Mouse (Mus musculus): ENCODE results near the gene Slc1a7. TPM values are rescaled to one million over a fixed set of nuclear protein-coding genes. Genes with fewer than 3 reads are reported as not detected.

The Slc1a7 gene
- polyA plus RNA-seq, 1 experiment = 0.22 TPM

- H3K4me3 ChIP-seq = no peak overlapping the region
- no peaks in the 10 kb centered on the region for H3K79me2 ChIP-seq (ENCODE audit: control insufficient read depth, insufficient read depth)
- H3K27me3 ChIP-seq (ENCODE audit: control insufficient read depth, insufficient read depth, insufficient read length) = peaks cover 20% of the 10 kb centered on the region
- no peak overlapping the region for H3ac ChIP-seq (ENCODE audit: control insufficient read depth, insufficient read length)
- no peak for TF ChIP-seq TCF3 (IDR thresholded peaks at IDR 0.05; ENCODE audit: insufficient read length, low read depth)
- TF ChIP-seq MYOG (IDR thresholded peaks at IDR 0.05; ENCODE audit: control insufficient read depth in 1 of 3, insufficient read depth in 1 of 3, insufficient read length in 2 of 3, low read depth in 2 of 3) = no peak
- no peak for TF ChIP-seq REST (IDR thresholded peaks at IDR 0.05; ENCODE audit: insufficient read depth, insufficient read length)
- TF ChIP-seq USF1 (IDR thresholded peaks at IDR 0.05; ENCODE audit: low read depth) = no peak
- no peak for TF ChIP-seq MAX (IDR thresholded peaks at IDR 0.05; ENCODE audit: low read depth)
- TF ChIP-seq POLR2A (IDR thresholded peaks at IDR 0.05; ENCODE audit: insufficient read length, low read depth) = no peak
- no peak for TF ChIP-seq E2F4 (IDR thresholded peaks at IDR 0.05; ENCODE audit: insufficient read depth)
- no peak for TF ChIP-seq MYOD1 (IDR thresholded peaks at IDR 0.05; ENCODE audit: control insufficient read depth in 1 of 3, insufficient read length in 2 of 3, low read depth in 2 of 3)
- H3K36me3 ChIP-seq (ENCODE audit: control insufficient read depth, insufficient read depth) = no peaks in the 10 kb centered on the region
- H3K4me2 ChIP-seq (ENCODE audit: low read depth) = no peak overlapping the region
Measured at GRCm38 (mm10) chr4:108026193-108026592, 58.1 kb downstream of the Slc1a7 start.

- H3ac ChIP-seq (ENCODE audit: control insufficient read depth, insufficient read length) = no peak overlapping the region
- TF ChIP-seq USF1 (IDR thresholded peaks at IDR 0.05; ENCODE audit: low read depth) (no peak), TCF3 (IDR thresholded peaks at IDR 0.05; ENCODE audit: insufficient read length, low read depth) (no peak), MYOD1 (IDR thresholded peaks at IDR 0.05; ENCODE audit: control insufficient read depth in 1 of 3, insufficient read length in 2 of 3, low read depth in 2 of 3) (no peak), POLR2AphosphoS2 (IDR thresholded peaks at IDR 0.05; ENCODE audit: insufficient read length, low read depth) (no peak)
- peaks cover 32% of the 10 kb centered on the region for H3K27me3 ChIP-seq (ENCODE audit: control insufficient read depth, insufficient read depth, insufficient read length)
- H3K36me3 ChIP-seq (ENCODE audit: control insufficient read depth, insufficient read depth) = no peaks in the 10 kb centered on the region
- H3K4me3 ChIP-seq = no peak overlapping the region
- peak overlapping the region; percentile 69 for H3K4me2 ChIP-seq (ENCODE audit: low read depth)
- no peaks in the 10 kb centered on the region for H3K79me2 ChIP-seq (ENCODE audit: control insufficient read depth, insufficient read depth)
Measured at GRCm38 (mm10) chr4:108030888-108031501, 62.9 kb downstream of the Slc1a7 start.

- peaks cover 32% of the 10 kb centered on the region for H3K27me3 ChIP-seq (ENCODE audit: control insufficient read depth, insufficient read depth, insufficient read length)
- no peak overlapping the region for H3K4me3 ChIP-seq
Measured at GRCm38 (mm10) chr4:108031502-108032351, 63.6 kb downstream of the Slc1a7 start.

DNA sequence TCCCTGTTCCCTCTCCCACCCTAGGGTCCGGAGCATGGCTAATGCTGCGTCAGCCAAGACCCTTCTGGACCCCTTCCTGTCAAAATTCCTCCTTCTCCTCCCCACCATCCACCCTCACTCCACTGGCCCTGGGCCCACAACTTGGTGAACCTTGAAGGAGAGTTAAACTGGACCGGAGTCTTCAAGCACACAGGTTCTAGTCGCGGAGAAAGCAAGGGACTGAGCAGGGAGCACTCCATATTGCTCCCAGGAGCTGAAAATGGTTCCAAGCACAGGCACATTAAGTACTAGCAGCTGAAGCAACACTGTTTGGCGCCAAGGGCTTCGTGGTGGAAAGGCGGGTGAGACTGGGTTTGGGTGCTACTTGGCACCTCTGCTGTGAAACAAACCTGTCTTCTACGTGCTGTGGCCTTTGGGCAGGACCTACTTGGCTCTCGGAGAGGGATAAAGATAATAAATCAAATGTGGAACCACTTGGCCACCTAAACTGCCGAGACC lies 64.3 kb downstream of the Slc1a7 start:
- Histone ChIP-seq H3K79me2 (ENCODE audit: control insufficient read depth, insufficient read depth) (no peaks in the 10 kb centered on the region), H3K27me3 (ENCODE audit: control insufficient read depth, insufficient read depth, insufficient read length) (peaks cover 32% of the 10 kb centered on the region), H3K36me3 (ENCODE audit: control insufficient read depth, insufficient read depth) (no peaks in the 10 kb centered on the region), H3K4me2 (ENCODE audit: low read depth) (peak overlapping the region; percentile 69), H3ac (ENCODE audit: control insufficient read depth, insufficient read length) (no peak overlapping the region), H3K4me3 (no peak overlapping the region)
- TF ChIP-seq MYOG (IDR thresholded peaks at IDR 0.05; ENCODE audit: control insufficient read depth in 1 of 3, insufficient read depth in 1 of 3, insufficient read length in 2 of 3, low read depth in 2 of 3) (no peak), MYOD1 (IDR thresholded peaks at IDR 0.05; ENCODE audit: control insufficient read depth in 1 of 3, insufficient read length in 2 of 3, low read depth in 2 of 3) (peak in 1 of 3 experiments; percentile 22)

More at GRCm38 (mm10) chr4:108031502-108032351, 63.6 kb downstream of the Slc1a7 start:
- no peaks in the 10 kb centered on the region for H3K79me2 ChIP-seq (ENCODE audit: control insufficient read depth, insufficient read depth)
- H3K4me2 ChIP-seq (ENCODE audit: low read depth) = peak overlapping the region; percentile 69
- TF ChIP-seq USF1 (IDR thresholded peaks at IDR 0.05; ENCODE audit: low read depth) (no peak), MYOG (IDR thresholded peaks at IDR 0.05; ENCODE audit: control insufficient read depth in 1 of 3, insufficient read depth in 1 of 3, insufficient read length in 2 of 3, low read depth in 2 of 3) (no peak), CEBPB (IDR thresholded peaks at IDR 0.05; ENCODE audit: insufficient read depth, poor library complexity, severe bottlenecking) (no peak), MYOD1 (IDR thresholded peaks at IDR 0.05; ENCODE audit: control insufficient read depth in 1 of 3, insufficient read length in 2 of 3, low read depth in 2 of 3) (no peak), TCF3 (IDR thresholded peaks at IDR 0.05; ENCODE audit: insufficient read length, low read depth) (no peak), E2F4 (IDR thresholded peaks at IDR 0.05; ENCODE audit: insufficient read depth) (no peak)
- no peak overlapping the region for H3ac ChIP-seq (ENCODE audit: control insufficient read depth, insufficient read length)
- no peaks in the 10 kb centered on the region for H3K36me3 ChIP-seq (ENCODE audit: control insufficient read depth, insufficient read depth)

DNA sequence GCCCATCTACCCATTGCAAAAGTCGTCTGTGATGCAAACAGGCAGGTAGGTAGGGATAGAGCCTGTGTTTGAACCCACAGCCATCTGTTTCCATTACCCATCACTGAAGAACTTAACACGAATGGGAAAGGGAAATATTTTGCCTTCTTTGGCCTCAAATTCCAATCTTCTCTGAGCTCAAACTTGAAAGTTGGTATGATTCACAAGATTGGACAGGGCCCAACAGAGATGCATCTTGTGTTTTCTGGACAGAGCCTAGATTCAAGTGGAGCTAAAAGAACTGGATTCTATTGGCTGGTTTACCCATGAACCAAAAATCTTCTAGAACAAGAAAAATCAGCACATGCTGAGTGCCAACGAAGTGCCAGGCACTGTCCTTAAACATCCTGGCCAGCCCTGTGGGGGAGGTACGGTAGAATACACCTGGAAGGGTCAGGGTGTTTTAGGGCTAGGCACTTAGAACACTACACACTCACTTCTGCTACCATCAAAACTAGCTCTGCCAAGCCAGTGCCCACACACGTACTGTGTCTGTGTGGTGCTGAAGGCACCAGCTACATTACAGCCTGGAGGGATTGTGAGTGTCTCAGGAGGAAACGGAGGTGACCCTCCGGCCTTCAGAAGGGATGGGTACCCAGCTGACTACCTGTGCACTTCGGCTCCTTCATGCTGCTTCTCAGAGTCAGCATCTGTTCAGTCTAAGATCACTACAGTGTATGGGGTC lies 65.1 kb downstream of the Slc1a7 start:
- no peak overlapping the region for H3K4me3 ChIP-seq
- no peaks in the 10 kb centered on the region for H3K79me2 ChIP-seq (ENCODE audit: control insufficient read depth, insufficient read depth)
- peaks cover 32% of the 10 kb centered on the region for H3K27me3 ChIP-seq (ENCODE audit: control insufficient read depth, insufficient read depth, insufficient read length)
- H3ac ChIP-seq (ENCODE audit: control insufficient read depth, insufficient read length) = no peak overlapping the region
- H3K4me2 ChIP-seq (ENCODE audit: low read depth) = no peak overlapping the region
- H3K36me3 ChIP-seq (ENCODE audit: control insufficient read depth, insufficient read depth) = no peaks in the 10 kb centered on the region
- no peak for TF ChIP-seq MYOG (IDR thresholded peaks at IDR 0.05; ENCODE audit: control insufficient read depth in 1 of 3, insufficient read depth in 1 of 3, insufficient read length in 2 of 3, low read depth in 2 of 3)
- TF ChIP-seq TCF12 (IDR thresholded peaks at IDR 0.05; ENCODE audit: insufficient read depth, poor library complexity, severe bottlenecking) = no peak
- TF ChIP-seq POLR2A (IDR thresholded peaks at IDR 0.05; ENCODE audit: insufficient read length, low read depth) = no peak
- no peak for TF ChIP-seq MYOD1 (IDR thresholded peaks at IDR 0.05; ENCODE audit: control insufficient read depth in 1 of 3, insufficient read length in 2 of 3, low read depth in 2 of 3)
- TF ChIP-seq POLR2AphosphoS2 (IDR thresholded peaks at IDR 0.05; ENCODE audit: insufficient read length, low read depth) = no peak
- TF ChIP-seq E2F4 (IDR thresholded peaks at IDR 0.05; ENCODE audit: insufficient read depth) = no peak
- TF ChIP-seq REST (IDR thresholded peaks at IDR 0.05; ENCODE audit: insufficient read depth, insufficient read length) = no peak
- no peak for TF ChIP-seq CEBPB (IDR thresholded peaks at IDR 0.05; ENCODE audit: insufficient read depth, poor library complexity, severe bottlenecking)
- no peak for TF ChIP-seq TCF3 (IDR thresholded peaks at IDR 0.05; ENCODE audit: insufficient read length, low read depth)
- TF ChIP-seq USF1 (IDR thresholded peaks at IDR 0.05; ENCODE audit: low read depth) = no peak
- TF ChIP-seq SRF (IDR thresholded peaks at IDR 0.05; ENCODE audit: control insufficient read depth, insufficient read length, low read depth) = no peak
- no peak for TF ChIP-seq MAX (IDR thresholded peaks at IDR 0.05; ENCODE audit: low read depth)

Data from myocyte (in vitro differentiated cells).